Mouse (Mus musculus) embryonic fibroblast, embryonic 13.5 days (primary cell): ENCODE data around the gene Nkapd1.

Experiments used
- CTCF ChIP-seq: IDR thresholded peaks from 2 replicates; pipeline ENCODE4 v1.5.1; 2011; ENCODE audit warnings: mild to moderate bottlenecking, control low read depth, low read length, moderate library complexity, borderline replicate concordance; ENCODE audit not compliant: insufficient read depth
- POLR2A ChIP-seq: IDR thresholded peaks from 2 replicates; pipeline ENCODE4 v1.6.1; 2011; ENCODE audit warnings: low read depth, mild to moderate bottlenecking, control low read depth, low read length, moderate library complexity

DNA sequence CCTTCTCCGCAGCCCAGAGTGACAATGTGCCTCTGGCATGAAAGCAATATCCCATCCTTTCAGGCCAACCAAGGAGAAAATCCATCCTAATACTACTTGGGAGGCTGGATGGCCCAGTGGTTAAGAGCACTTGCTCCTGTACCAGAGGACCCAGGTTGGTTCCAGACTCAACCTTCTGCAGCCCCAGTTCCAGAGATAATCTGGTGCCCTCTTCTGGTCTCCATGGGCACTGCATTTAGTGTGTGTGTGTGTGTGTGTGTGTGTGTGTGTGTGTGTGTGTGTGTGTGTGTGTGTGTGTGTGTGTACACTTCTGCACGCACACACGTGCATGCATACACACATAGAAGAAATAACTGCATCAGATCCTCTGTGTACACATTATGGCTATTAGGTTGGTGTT, 23.7 kb downstream of the Nkapd1 start:
- peak; percentile 31; the same call in 1 of the 2 replicates for TF ChIP-seq CTCF
- TF ChIP-seq POLR2A = no peak
